Mouse (Mus musculus): Measurements from ENCODE around the gene Padi1.

GRCm38 (mm10) chr4:140881026-140881670 is 35.6 kb upstream of the Padi1 start:
- TF ChIP-seq CTCF (IDR thresholded peaks at IDR 0.05; ENCODE audit: low read depth, low read length) (no peak), POLR2A (IDR thresholded peaks at IDR 0.05; ENCODE audit: extremely low read depth, insufficient read depth, low read length) (no peak)
